Mouse (Mus musculus) kidney, adult 18-20 months (tissue): ENCODE measurements at regions not wholly inside any gene's neighbourhood (a gene's known extent, or its start where the extent isn't known, plus 50 kb on each side); places are given as distances from the start of the nearest gene placed in this dataset.
A peak's percentile ranks its signal among the peaks of the same experiment; 100 is the strongest.

Source experiments
- DNase-seq: peaks from one replicate; pipeline ENCODE4 v3.0.0; 2021

DNA sequence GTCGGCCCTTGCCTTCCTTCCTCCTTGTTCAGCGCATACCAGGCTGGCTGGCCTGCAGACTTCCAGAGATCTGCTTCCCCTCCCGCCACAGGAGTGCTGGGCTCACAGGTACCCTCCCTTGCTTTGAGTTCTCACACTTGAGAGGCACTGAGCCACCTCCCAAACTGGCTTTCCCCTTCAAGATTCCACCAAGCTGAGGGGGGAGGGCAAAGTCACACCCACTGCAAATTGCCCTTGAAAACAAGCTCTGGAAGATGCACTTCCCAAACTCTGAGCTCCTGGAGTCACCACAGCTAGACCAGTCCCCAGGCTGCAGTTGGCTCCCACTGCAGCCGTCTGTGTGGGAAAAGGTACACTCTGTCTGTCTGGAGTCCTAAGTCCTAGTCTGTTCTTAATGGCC is 142.1 kb upstream of the Slc22a12 start:
- DNase-seq: no peak

DNA sequence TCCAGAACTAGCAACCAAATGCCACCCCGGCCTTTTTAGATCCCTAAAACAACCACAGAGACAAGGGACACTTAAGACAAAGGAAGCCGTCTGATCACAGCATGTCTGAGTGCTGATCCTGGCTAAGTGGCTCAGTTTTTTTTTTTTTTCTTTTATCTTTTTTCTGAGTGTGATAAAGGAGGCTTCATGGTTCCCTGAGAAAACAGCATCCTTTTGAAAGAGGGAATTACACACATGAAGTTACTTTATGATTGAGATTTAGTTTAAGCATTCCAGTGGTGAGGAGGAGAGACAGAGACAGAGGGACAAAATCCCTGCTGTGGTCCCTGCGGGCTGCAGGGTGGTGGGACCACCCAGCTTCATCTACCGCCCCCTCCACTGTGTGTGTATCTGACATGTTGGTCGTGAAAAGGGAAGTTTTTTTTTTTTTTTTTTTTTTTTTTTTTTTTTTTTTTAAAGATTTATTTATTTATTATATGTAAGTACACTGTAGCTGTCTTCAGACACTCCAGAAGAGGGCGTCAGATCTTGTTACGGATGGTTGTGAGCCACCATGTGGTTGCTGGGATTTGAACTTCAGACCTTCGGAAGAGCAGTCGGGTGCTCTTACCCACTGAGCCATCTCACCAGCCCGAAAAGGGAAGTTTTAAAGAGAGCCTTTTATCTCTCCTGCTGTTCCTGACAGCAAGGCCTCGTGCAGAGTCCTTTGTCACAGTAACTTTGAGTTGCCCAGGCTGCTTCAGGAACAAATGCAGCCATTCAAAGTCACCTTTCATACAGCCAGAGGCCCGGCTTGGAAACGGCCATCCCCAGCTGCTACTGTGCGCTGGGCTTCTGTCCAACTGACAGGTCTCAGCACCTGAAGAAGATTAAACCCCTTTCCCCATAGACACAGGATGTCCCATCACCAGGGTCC is 136.8 kb upstream of the Slc22a12 start:
- no peak for DNase-seq

DNA sequence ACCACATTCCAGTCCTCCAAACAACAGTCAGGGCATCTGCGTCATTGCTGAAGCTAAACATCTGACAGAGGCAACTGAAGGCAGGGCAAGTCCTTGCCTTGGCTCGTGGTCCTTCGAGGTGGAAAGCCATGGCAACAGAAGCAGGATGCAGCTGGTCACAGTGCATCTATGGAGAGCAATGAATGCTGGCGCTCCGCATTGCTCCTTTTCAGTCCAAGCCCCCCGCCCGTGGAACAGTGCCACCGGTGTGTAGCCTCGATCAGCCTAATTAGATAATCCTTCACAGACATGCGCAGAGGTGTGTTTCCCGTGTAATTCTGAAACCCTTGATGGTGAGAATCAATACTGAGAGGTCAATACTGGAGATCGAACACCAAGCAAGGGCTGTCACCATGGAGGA is 134.7 kb upstream of the Slc22a12 start:
- DNase-seq: no peak

DNA sequence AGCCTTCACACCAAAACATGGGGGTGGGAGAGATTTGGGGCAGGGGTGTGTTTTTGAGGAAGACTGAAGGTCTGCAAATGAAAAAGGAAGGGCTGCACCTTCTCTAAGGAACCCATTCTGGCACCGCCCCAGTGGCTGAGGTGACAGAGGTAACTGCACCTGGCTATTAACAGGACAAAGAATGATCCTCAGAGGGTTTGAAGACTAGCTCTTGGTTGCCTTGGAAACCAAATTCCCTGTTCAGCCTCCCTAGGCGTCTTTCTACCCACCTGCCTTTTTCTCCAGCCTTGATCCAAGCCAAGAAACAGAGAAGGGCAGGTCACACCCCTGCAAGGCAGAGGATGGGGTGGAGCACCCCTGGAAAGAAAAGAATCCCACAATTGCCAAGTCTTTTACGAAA is 132.8 kb upstream of the Slc22a12 start:
- DNase-seq: no peak

DNA sequence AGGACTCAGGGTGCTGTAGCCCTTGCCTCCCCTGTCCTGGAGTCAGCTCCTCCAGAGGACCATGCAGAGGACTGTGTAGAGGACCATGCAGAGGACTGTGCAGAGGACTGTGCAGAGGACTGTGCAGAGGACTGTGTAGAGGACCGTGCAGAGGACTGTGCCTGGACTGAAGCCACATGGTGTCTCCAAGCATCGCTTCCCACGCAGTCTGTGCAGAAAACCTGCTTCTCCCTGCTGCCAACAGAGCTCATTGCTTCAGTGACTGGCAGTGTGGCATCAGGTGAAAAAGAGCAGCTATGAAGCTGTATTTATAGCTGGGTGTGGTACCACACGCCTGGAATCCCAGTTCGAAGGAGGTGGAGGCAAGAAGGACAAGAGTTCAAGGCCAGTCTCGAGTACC is 128.9 kb upstream of the Slc22a12 start:
- no peak for DNase-seq

DNA sequence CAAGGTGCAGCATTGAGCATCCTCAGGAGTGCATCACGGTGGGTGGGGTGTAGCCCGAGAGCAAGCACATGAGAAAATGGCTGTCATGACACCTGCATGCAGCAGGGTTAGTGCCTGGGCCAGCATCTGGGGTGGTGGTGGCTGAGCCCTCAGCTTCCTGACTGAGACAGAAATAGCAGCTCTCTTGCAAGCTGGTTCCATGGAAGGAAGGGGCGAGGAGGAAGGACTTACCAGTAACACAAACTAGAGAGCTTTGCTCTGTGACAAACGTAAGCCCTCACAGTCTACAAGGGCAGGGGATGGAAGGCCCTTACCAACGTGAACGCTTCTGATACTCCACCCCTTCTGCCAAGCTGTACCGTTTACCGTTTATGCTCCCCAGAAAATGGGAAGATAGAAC is 127.0 kb upstream of the Slc22a12 start:
- DNase-seq: no peak

DNA sequence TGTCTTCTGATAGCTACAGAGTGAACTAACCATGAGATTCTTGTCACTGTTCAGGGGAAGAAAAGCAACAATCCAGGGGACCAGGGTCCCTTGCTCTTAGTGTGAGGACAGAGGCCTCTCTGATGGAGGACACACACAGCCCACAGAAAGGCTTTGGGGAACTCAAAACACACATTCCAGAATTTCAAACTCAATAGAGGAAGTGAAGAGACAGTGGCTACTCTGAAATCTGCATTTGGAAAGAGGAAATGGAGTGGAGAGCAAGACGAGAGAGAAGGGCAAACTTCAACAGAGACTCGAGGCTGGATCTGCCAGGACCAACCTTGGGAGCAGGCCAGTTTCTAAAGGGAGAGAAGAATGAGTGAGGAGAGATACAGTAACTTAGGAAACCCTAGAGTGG is 125.7 kb upstream of the Slc22a12 start:
- no peak for DNase-seq

DNA sequence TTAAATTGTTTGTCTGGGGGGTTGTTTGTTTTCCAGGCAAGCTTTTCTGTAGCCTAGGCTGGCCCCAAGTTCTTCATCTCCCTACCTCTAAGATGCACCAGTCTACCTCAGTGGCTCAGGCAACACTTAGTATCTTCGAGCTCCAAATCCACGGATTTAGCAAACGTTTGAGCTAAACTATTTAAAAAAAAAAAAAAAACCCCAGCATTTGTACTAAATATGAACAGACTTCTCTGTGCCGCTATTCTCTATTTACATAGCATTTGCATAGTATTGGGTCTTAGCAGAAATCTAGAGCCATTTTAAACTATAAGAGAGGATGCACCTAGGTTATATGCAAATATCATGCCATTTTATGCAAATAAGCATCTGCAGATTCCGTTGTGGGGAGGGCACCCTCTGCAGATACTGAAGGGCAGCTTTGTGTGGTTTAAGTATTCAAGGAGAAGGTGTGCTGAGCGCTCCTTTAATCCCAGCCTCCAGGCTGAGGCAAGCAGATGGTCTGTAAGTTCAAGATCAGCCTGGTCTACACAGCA is 123.4 kb upstream of the Slc22a12 start:
- no peak for DNase-seq

DNA sequence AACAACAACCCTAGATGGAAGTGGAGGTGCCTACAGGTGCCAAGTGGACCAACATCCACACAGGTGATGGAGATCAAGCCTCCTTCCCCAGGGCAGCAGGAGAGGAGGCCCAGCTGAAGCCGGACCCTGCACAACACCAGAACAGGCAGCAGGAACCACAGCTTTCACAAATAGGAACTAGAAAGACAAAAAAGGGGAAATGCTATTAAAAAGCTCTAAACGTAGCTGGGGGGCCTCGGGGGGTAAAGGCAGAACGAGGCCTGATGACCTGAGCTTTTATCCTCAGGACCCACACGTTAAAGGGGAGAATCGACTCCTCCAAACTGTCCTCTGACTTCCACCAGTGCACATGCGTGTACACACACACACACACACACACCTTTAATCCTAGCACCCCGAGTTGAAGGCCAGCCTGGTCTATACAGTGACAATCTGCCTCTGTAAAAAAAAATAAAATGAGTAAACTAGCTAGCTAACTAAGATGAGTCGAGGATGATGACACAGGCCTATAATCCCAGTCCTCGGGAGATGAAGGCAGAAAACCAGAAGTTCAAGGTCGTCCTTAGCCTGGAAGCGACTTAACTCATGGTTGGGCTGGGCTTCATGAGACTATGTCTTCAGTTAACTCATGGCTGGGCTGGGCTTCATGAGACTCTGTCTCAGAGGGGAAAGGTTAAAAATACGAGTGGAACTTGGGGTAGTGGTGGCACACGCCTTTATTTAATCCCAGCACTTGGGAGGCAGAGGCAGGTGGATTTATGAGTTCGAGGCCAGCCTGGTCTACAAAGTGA is 122.6 kb upstream of the Slc22a12 start:
- DNase-seq: no peak

DNA sequence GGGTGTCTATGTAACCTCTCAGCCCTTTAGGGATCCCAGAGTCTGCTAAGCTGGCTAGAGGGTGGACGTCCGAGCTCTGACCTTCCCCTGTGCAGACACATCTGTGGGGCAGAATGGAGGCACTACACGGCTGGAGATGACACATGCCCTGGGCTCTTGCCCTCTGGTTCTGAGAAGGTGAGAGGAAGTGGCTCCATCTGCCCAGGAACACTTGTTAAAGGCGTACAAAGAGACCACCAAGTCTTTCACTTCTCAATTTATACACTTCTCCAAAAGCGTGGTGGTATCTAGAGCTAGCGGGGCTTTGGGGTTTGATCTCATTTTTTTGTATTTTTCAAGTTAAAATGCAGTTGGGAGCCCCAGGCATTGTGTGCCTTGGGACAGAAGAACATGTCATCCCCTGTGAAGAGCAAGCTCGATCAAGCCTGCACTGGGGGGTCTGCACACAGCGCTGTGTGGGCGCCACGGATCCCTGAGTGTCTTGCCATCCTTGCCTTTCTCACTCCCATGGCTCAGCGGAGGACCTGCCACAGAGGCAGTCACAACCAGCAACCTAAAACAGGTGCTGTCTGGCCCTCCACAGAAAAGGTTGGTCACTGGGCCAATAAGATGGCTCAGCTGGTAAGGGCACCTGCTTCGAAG is 121.6 kb upstream of the Slc22a12 start:
- DNase-seq: no peak

DNA sequence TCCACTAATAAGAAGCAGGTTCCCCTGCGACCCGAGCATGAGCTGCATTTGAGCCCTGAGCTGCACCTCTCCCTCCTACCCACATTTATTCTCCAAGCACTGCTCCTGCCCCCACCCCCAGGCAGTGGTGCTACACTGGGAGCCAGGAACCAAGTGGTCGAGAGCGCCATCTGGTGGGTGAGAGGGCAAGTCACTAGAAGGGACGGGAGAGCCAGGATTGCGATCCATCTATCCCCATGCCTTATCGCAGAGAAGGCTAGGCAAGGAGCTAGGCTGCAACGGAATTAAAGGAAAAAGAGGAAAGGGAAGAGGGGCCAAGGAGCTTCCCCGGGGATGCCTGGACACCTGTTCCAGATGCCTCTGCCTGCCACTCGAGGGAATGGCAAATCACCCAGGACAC is 120.6 kb upstream of the Slc22a12 start:
- peak; percentile 84 for DNase-seq

DNA sequence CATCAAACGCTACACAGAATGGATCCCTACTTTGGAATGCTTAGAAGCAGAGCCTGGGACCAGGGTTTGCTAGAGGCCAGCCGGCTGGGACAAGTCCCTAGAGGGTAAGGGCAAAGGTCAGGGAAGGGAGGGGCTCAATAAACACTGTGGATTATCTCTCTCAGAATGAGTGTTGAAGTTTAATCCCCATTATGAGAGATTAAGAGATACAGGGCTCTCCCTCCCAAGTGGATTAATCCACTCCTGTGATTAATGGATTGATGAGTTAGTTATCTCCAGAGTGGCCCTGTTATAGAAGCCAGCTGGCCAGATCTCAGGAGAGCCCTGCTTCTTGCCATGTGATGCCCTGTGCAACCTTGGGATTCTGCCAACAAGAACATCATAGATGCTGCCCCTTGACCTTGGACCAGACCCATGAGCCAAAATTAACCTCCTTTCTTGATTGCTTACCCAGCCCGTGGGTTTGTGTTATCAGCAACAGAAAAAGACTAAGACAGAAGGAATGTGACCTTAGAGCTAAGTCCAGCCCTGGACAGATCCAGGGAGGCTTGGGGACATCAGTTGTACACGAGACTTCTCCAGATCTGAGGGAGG is 119.6 kb upstream of the Slc22a12 start:
- DNase-seq: peak; percentile 35

DNA sequence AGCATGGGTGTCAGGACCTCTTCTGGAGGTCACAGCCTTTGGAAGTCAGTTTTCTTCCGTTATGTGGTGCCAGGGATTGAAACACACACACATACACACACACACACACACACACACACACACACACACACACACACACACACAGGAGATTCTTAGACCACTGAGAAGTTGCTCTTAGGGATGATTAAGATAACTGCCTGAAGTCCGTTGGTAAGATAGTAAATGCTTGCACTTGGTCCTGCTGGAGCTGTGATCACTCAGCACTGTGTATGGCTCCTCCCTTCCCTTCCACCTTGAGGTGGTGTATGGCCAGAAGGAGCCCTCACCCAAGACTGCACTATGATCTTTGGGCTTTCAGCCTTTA is 118.7 kb upstream of the Slc22a12 start:
- no peak for DNase-seq

DNA sequence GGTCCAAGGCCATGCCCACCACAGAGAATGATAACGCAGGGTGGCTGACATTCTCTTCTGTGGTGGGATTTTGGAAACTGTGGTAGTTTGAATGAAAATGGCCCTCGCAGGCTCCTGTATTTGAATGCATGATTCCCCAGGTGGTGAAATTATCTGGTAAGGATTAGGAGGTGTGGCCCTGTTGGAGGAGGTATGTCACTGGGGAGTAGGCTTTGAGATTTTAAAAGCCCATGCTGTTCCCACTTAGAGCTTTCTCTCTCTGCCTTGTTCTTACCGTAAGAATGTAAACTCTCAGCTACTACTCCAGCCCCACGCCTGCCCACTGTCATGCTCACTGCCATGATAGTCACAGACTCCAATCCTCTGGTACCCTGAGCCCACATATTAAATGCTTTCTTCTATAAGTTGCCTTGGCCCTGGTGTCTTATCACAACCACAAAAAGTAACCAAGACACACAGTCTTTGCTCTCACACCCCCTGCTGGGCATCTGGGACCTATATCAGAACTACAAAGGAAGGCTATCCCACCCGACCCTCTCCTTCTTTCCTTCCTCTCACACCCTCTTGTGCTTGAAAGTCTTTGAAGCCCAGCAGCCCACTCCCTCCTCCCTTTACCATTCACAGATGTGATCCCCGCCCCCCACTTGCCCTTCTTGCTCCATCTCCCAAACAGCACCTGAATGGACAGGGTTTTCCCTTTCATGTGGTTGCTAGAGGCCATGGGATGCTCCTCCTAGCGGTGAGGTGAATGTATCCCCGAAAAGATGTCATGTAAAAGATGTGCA is 118.1 kb upstream of the Slc22a12 start:
- DNase-seq: no peak

DNA sequence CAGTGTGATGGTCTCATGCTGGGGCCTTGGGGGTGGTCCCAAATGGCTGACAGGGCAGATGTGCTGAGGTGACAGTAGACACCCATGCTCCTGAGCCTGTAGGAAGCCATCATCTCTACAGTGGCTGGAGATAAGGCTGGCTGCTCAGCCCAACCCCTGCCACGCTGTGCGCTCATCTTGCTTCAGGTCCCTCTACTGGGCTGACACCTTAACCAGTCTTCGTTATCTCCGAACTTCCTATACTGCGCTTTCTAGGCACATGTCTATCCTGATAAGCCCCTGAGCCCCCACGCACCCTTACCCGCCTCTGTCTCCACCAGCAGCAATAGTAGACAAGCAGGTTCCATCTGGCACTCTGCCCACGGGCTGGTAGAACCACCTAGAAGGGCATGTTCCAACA is 117.3 kb upstream of the Slc22a12 start:
- DNase-seq: no peak

DNA sequence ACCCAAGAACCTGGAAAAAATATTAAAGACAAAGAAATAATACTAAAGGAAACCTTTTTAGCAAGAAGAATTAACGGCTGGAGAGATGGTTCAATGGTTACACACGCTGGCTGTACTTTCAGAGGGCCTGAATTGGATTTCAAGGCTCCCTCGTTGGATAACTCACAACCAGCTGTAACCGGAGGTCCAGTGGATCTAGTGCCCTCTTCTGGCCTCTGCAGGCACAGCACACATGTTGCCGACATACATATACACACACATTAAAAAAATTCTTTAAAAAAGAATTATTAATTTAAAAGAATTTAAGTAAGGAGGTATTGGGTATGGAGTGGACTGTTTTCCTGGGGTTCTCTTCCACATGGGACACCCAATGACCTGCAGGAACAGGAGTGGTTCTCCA is 111.7 kb upstream of the Slc22a12 start:
- no peak for DNase-seq

DNA sequence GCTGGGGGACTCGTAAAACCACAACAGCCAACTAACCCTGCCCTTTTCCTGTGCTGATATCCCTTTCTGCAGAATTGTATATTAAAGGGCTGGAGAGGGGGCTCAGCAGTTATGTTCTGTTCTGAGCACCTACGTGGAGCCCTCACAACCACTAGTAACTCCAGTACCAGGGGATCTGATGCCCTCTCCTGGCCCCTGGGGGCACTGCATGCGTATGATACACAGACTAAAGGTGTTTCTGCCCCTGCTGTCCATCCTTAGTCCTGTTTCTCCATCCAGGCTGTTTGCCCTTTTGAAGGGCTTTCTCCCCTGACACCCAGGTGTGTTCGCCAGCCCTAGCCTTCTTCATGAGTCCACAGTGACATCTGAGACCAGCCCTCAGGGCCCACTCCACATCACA is 109.9 kb upstream of the Slc22a12 start:
- DNase-seq: peak; percentile 18

DNA sequence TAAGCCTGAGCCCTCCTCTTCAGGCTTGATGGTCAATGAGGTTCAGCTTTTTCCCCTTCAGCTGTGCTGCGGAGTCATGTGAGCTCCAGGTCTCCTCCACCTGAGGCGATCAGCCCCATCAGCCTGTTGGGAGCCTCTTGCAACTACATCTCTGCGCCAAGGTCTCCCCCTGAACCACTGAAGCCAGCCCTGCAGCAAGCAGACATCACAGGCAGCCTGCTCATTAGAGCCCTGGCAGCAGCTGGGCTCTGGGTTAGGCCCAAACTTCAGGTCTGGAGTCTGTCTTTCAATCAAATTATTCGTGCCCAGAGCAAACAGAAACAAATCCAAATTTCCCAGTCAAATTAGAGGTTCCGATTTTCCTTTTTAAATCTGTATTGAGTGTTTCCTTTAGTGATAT is 108.4 kb upstream of the Slc22a12 start:
- DNase-seq: no peak

DNA sequence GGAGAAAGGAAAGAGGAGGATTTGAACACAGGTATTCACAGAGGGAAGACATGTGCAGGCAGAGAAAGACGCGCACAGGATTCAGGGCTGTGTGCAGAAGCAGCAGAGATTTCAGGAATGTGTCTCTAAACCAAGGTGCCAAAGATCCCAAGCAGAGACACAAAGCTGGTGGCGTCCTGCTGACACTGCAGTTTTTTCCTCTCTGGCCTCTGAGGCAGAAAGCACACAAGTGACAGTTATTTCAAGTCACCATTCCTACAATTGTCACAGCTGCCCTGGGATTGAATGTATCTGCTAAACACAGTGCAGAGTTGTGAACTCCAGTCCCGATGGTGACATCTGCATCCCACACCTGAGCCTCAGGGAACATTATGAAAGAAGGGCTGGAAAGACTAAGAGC is 107.1 kb upstream of the Slc22a12 start:
- no peak for DNase-seq

DNA sequence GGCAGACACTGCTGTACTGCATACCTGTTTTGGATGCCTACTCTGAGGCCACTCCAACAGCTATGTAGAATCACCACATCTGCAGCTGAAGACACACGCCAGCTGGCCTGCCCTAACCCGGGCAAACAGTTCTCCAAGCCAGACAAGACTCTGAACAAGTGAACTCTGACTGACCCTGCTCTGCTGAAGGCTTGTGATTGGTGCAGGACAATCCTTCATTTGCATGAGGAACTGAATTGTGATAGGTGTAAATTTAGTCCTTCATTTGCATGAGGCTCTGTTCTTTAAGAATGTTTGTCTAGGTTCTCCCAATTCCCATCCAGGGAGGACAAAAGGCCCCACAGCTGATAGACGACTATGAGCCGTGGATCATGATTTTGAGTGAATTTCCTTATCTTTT is 104.9 kb upstream of the Slc22a12 start:
- DNase-seq: no peak

DNA sequence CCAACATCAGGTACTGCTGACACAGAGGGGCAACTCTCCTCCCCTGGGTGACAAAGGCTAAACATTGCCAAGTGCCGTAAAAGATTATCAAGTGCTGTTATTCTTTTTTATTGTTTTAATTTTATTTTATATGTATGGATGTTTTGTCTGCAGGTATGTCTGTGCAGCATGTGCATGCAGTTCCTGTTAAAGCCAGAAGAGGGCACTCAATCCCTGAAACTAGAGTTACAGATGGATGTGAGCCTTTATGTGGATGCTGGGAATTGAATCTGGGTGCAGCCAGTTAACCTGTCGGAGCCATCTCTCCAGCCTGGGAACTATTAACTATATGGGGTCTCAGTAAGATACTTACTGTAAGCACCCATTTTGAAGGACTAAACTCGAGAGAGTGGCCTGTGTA is 104.4 kb upstream of the Slc22a12 start:
- DNase-seq: no peak

DNA sequence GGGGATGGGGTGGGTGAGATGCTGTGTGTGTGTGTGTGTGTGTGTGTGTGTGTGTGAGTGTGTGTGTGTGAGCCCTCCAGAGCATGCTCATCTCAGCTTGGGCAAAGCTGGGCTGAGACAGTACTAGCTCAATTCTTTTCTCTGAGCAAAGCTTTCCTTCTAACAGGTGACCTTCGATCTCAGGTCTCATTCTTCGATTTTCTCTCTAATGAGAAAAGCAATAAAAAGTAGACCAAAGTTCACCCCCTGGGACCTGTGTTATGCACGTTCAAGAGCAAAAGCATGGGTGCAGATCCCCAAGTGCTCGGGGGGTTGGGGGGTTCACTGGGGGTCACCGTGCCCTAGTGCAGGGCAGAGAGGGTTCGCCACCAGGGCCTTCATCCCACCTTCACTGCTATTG is 103.1 kb upstream of the Slc22a12 start:
- peak; percentile 14 for DNase-seq
